Comparison of ENCODE assay signal across 8 mouse cellular contexts in the genomic region with DNA sequence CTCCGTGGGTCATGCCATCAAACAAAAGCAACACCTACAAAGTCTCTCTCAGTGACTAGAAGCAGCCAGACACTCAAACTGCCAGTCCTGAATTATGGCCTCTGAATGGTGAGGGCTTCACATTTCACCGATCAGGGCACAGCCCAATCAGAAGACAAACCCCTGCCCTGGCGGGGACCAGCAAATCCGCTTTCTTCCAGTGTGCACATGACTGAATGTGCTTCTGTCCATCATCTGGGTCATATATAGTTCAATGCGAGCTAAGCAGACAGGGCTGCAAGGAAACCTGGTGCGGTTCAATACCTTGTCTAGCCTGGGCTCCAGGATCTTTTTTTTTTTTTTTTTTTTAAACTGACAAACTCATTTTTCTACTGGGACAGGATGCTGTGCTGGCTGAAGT.
DNase-seq lines count a peak whose midpoint lies in the region; ATAC-seq lines count a peak whose summit lies in the region.

No protein-coding gene starts in this region.

- H3K27ac ChIP-seq in hindbrain, embryonic 10.5 days: peak overlapping the region; percentile 94
- peak overlapping the region; percentile 63 for H3K27ac ChIP-seq in macrophage

- H3K27me3 ChIP-seq in hindbrain, embryonic 10.5 days (ENCODE audit: insufficient read depth, poor library complexity, severe bottlenecking): no peaks in the 10 kb centered on the region

- H3K4me1 ChIP-seq in hindbrain, embryonic 10.5 days (replicated peaks): peaks cover 30% of the 10 kb centered on the region

- WGBS in hindbrain, embryonic 10.5 days: 14% methylated on average over 6 of the region's 6 CpGs
- WGBS in macrophage (ENCODE audit: missing documents): 16% methylated on average over 6 of the region's 6 CpGs

- peak; percentile 35 for DNase-seq in ZHBTc4 (ENCODE audit: low read depth, low spot score)
- peak; percentile 23 to 26 for DNase-seq in cerebellum, adult 18-20 months
- peak; percentile 96 for DNase-seq in forelimb bud, embryonic 11.5 days (ENCODE audit: low read depth, low spot score)
- DNase-seq in hindbrain, embryonic 10.5 days (ENCODE audit: low spot score): peak; percentile 86
- DNase-seq in layer of hippocampus, postnatal 14 days (ENCODE audit: low spot score in 2 of 2): peak; percentile 26 to 58
- DNase-seq in retina, postnatal 7 days (ENCODE audit: low read depth, low spot score): peak; percentile 54

- ATAC-seq in erythroid progenitor cell, adult 5-6 weeks (replicated peaks; ENCODE audit: low FRiP score, poor library complexity, severe bottlenecking): no peak

- no peaks in the 10 kb centered on the region for H3K79me2 ChIP-seq in macrophage (ENCODE audit: inconsistent target)

- no peaks in the 10 kb centered on the region for H3K9me3 ChIP-seq in hindbrain, embryonic 10.5 days

- no peaks in the 10 kb centered on the region for H3K36me3 ChIP-seq in hindbrain, embryonic 10.5 days
- no peaks in the 10 kb centered on the region for H3K36me3 ChIP-seq in macrophage (ENCODE audit: inconsistent target)

- peak overlapping the region; percentile 61 for H3K4me3 ChIP-seq in hindbrain, embryonic 10.5 days
- H3K4me3 ChIP-seq in macrophage (ENCODE audit: inconsistent target): peak overlapping the region; percentile 53

Comparison
In these comparisons a context has a peak if more than half of its experiments do, and no peak if none do; other contexts are left out.
1. DNase-seq: peak in every context shown above with its lines; median percentile 96 in forelimb bud, embryonic 11.5 days; 86 in hindbrain, embryonic 10.5 days; 54 in retina, postnatal 7 days; 42 in layer of hippocampus, postnatal 14 days; 35 in ZHBTc4; 24 in cerebellum, adult 18-20 months.